Mouse (Mus musculus) CH12.LX (cell line): ENCODE results near the gene Rpl9-ps1.

Experiments used
- CHD2 ChIP-seq: IDR thresholded peaks from 2 replicates; pipeline ENCODE4 v1.6.1; 2011; ENCODE audit warnings: low read length, improper control_type of control experiment
- CTCF ChIP-seq, 2 experiments: IDR thresholded peaks in 1 of 2; conservative IDR thresholded peaks in 1 of 2; 2 replicates each; pipeline ENCODE4 v1.5.1; 2011 to 2012; ENCODE audit warnings: low read depth in 2 of 2, low read length in 2 of 2, improper control_type of control experiment in 1 of 2, inconsistent platforms in 1 of 2, mild to moderate bottlenecking in 1 of 2, moderate library complexity in 1 of 2
- EP300 ChIP-seq: IDR thresholded peaks from 2 replicates; pipeline ENCODE4 v1.6.1; 2011; ENCODE audit warnings: low read length, improper control_type of control experiment
- JUN ChIP-seq: IDR thresholded peaks from 2 replicates; pipeline ENCODE4 v1.6.1; 2011; ENCODE audit warnings: low read depth, mild to moderate bottlenecking, low read length, improper control_type of control experiment, moderate library complexity; ENCODE audit not compliant: insufficient read depth
- KAT2A ChIP-seq: IDR thresholded peaks from 2 replicates; pipeline ENCODE4 v1.6.1; 2012; ENCODE audit warnings: low read length, improper control_type of control experiment, inconsistent platforms; ENCODE audit not compliant: insufficient replicate concordance
- MAFK ChIP-seq: IDR thresholded peaks from 2 replicates; pipeline ENCODE4 v1.6.1; 2011; ENCODE audit warnings: low read length, improper control_type of control experiment; ENCODE audit not compliant: insufficient replicate concordance
- MYC ChIP-seq: IDR thresholded peaks from 2 replicates; pipeline ENCODE4 v1.6.1; 2011; ENCODE audit warnings: low read depth, mild to moderate bottlenecking, improper control_type of control experiment, low read length
- POLR2A ChIP-seq: IDR thresholded peaks from 2 replicates; pipeline ENCODE4 v1.6.1; 2011; ENCODE audit warnings: low read depth, mild to moderate bottlenecking, improper control_type of control experiment, low read length
- RAD21 ChIP-seq: IDR thresholded peaks from 2 replicates; pipeline ENCODE4 v1.6.1; 2011; ENCODE audit warnings: low read depth, mild to moderate bottlenecking, low read length, improper control_type of control experiment, moderate library complexity
- TBP ChIP-seq: conservative IDR thresholded peaks from 2 replicates; pipeline ENCODE4 v1.6.1; 2011; ENCODE audit warnings: low read depth, low read length, improper control_type of control experiment
- TCF12 ChIP-seq: IDR thresholded peaks from 2 replicates; pipeline ENCODE4 v1.6.1; 2014; ENCODE audit warnings: low read depth, mild to moderate bottlenecking, inconsistent platforms, low read length, improper control_type of control experiment
- USF2 ChIP-seq: conservative IDR thresholded peaks from 2 replicates; pipeline ENCODE4 v1.6.1; 2011; ENCODE audit warnings: low read depth, low read length, improper control_type of control experiment
- ZMIZ1 ChIP-seq: IDR thresholded peaks from 2 replicates; pipeline ENCODE4 v1.6.1; 2012; ENCODE audit warnings: low read depth, mild to moderate bottlenecking, inconsistent platforms, low read length, improper control_type of control experiment

- TF ChIP-seq TCF12, result no peak
- no peak for TF ChIP-seq MAFK
- TF ChIP-seq POLR2A, result no peak
- no peak for TF ChIP-seq TBP
- no peak; the same call in 1 of the 2 replicates for TF ChIP-seq EP300
- TF ChIP-seq CTCF (conservative IDR thresholded peaks at IDR 0.05 in 1 of 2, IDR thresholded peaks at IDR 0.05 in 1 of 2; ENCODE audit: low read depth in 2 of 2, low read length in 2 of 2), result no peak
- no peak for TF ChIP-seq ZMIZ1
- TF ChIP-seq CHD2, result no peak
- TF ChIP-seq USF2, result no peak
- TF ChIP-seq MYC, result no peak
- no peak for TF ChIP-seq RAD21
- TF ChIP-seq JUN, result no peak
- TF ChIP-seq KAT2A, result no peak
Observed at GRCm38 (mm10) chr11:83662204-83662603, 16.8 kb upstream of the Rpl9-ps1 start, which contains the start of gene Ccl4.
